Mouse (Mus musculus) thymus, postnatal 25 days (tissue): ENCODE data around the gene Pou1f1.

ENCODE experiments used
- DNase-seq: peaks from one replicate; pipeline ENCODE4 v3.0.0; 2022

The Pou1f1 gene

GRCm38 (mm10) chr16:65564951-65565350, 44.6 kb downstream of the Pou1f1 start:
- DNase-seq: no peak

DNA sequence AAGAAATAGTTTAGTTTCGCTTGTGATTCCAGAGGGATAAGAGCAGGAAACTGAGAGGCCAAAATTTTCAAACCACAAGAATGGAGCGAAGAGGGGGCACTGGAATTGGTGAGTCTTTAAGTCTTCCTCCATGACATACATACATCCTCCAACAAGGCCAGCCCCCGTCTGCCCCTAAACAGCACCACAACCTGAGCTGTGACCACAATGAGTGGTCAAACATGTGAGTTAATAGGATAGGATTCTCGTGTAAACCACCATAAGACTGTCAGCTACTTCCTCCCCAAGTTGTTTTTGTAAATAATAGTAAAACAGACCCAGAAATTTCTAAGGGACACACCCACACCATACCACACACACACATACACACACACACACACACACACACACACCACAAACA, 48.5 kb downstream of the Pou1f1 start:
- no peak for DNase-seq

DNA sequence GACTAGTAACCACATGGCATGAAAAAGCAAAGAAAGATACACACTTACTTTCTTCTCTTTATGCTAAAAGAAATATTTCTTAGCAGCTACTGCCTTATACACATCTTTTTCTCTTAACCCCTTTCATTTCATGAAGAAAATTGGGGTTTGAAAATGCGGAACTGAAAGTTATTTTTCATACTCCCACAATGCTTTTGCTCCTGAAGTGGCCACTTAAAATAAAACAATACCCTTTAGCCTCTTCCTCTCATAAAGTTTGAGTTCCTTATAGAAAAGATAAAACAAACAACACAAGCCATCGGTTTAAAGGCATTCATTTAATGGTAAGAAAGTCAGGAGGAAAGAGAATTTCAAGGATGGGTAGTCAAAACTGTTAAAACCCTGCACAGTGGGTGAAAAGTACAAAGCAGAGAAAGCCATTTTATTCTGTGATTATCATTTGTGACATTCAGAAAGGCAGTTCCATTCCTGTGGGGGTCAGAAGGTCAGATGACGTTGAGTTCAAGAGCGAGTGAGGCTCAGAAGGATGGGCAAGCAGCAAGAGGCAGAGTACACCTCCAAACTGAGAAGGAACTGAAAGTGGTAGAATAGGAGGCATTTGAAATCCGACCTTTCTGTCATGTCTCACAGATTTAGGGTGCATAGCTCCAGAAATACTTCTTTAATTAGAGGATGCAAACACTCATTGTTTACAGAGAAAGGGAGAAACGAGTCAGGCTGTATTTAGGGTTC, 57.2 kb downstream of the Pou1f1 start:
- DNase-seq: no peak
